Mouse (Mus musculus): ENCODE data around the gene Tmem51. TPM values are rescaled to one million over a fixed set of nuclear protein-coding genes. Genes with fewer than 3 reads are reported as not detected.

Gene Tmem51
- total RNA-seq, 1 experiment = 13.6 TPM

- no peaks in the 10 kb centered on the region for H3K9me3 ChIP-seq (ENCODE audit: control insufficient read depth, insufficient read depth, low read depth, low read length)
- H3K36me3 ChIP-seq (ENCODE audit: control insufficient read depth, insufficient read depth, low read length, poor library complexity, severe bottlenecking) = no peaks in the 10 kb centered on the region
- H3K4me1 ChIP-seq (ENCODE audit: control insufficient read depth in 2 of 2, insufficient read depth in 2 of 2, low read length in 2 of 2, poor library complexity in 1 of 2) = peaks cover 0 to under 1% of the 10 kb centered on the region in 2 experiments; a peak in 2 of 4 replicates
- H3K9ac ChIP-seq (ENCODE audit: insufficient read depth, low read depth, low read length, poor library complexity, severe bottlenecking) = no peak overlapping the region
- no peak for DNase-seq (ENCODE audit: low read depth, low spot score)
- H3K4me3 ChIP-seq (ENCODE audit: insufficient read depth in 1 of 2, low read depth in 1 of 2, low read length in 2 of 2, poor library complexity in 1 of 2, severe bottlenecking in 1 of 2) = no peak overlapping the region
- no peak overlapping the region for H3K27ac ChIP-seq (ENCODE audit: insufficient read depth, low read depth, low read length, poor library complexity, severe bottlenecking)
- TF ChIP-seq ZC3H11A (IDR thresholded peaks at IDR 0.05; ENCODE audit: borderline replicate concordance, low read depth, low read length) = no peak
- TF ChIP-seq MAFK (IDR thresholded peaks at IDR 0.05; ENCODE audit: insufficient read depth, low read depth, low read length) = no peak
- no peak for TF ChIP-seq CHD2 (IDR thresholded peaks at IDR 0.05; ENCODE audit: low read depth, low read length)
- TF ChIP-seq ZNF384 (IDR thresholded peaks at IDR 0.05; ENCODE audit: low read depth, low read length) = no peak
- no peak for TF ChIP-seq HCFC1 (IDR thresholded peaks at IDR 0.05; ENCODE audit: borderline replicate concordance, insufficient read depth, low read length)
- in situ Hi-C loops (cut with MboI; ENCODE audit: low sequenced_read_pairs in 2 of 2, unreplicated experiment in 2 of 2) = no loop called here
These were observed 19.1 kb upstream of the Tmem51 start for GRCm38 (mm10) chr4:142103081-142103671.

- in situ Hi-C loops (cut with MboI; ENCODE audit: low sequenced_read_pairs in 2 of 2, unreplicated experiment in 2 of 2) = loop anchor here in 1 of 2 experiments (10.0 kb wide), 1 partner anchor 94 kb away; no protein-coding TSS in a partner anchor
- Histone ChIP-seq H3K27ac (ENCODE audit: insufficient read depth, low read depth, low read length, poor library complexity, severe bottlenecking) (no peak overlapping the region), H3K36me3 (ENCODE audit: control insufficient read depth, insufficient read depth, low read length, poor library complexity, severe bottlenecking) (no peaks in the 10 kb centered on the region), H3K4me3 (ENCODE audit: insufficient read depth in 1 of 2, low read depth in 1 of 2, low read length in 2 of 2, poor library complexity in 1 of 2, severe bottlenecking in 1 of 2) (no peak overlapping the region), H3K4me1 (ENCODE audit: control insufficient read depth in 2 of 2, insufficient read depth in 2 of 2, low read length in 2 of 2, poor library complexity in 1 of 2) (peaks cover 0 to 5% of the 10 kb centered on the region in 2 experiments; a peak in 3 of 4 replicates), H3K9me3 (ENCODE audit: control insufficient read depth, insufficient read depth, low read depth, low read length) (no peaks in the 10 kb centered on the region), H3K9ac (ENCODE audit: insufficient read depth, low read depth, low read length, poor library complexity, severe bottlenecking) (no peak overlapping the region)
- peak; percentile 96 for TF ChIP-seq ZC3H11A (IDR thresholded peaks at IDR 0.05; ENCODE audit: borderline replicate concordance, low read depth, low read length)
- TF ChIP-seq CHD2 (IDR thresholded peaks at IDR 0.05; ENCODE audit: low read depth, low read length) = no peak
- DNase-seq (ENCODE audit: low read depth, low spot score) = peak; percentile 68
These were observed 14.2 kb upstream of the Tmem51 start for GRCm38 (mm10) chr4:142098303-142098702.

- H3K9me3 ChIP-seq (ENCODE audit: control insufficient read depth, insufficient read depth, low read depth, low read length) = no peaks in the 10 kb centered on the region
- H3K9ac ChIP-seq (ENCODE audit: insufficient read depth, low read depth, low read length, poor library complexity, severe bottlenecking) = no peak overlapping the region
- DNase-seq (ENCODE audit: low read depth, low spot score) = no peak
- H3K4me3 ChIP-seq (ENCODE audit: insufficient read depth in 1 of 2, low read depth in 1 of 2, low read length in 2 of 2, poor library complexity in 1 of 2, severe bottlenecking in 1 of 2) = no peak overlapping the region
- TF ChIP-seq ZC3H11A (IDR thresholded peaks at IDR 0.05; ENCODE audit: borderline replicate concordance, low read depth, low read length) = no peak
- TF ChIP-seq ZNF384 (IDR thresholded peaks at IDR 0.05; ENCODE audit: low read depth, low read length) = no peak
- TF ChIP-seq CHD2 (IDR thresholded peaks at IDR 0.05; ENCODE audit: low read depth, low read length) = no peak
- no peak for TF ChIP-seq MAFK (IDR thresholded peaks at IDR 0.05; ENCODE audit: insufficient read depth, low read depth, low read length)
- no peak for TF ChIP-seq HCFC1 (IDR thresholded peaks at IDR 0.05; ENCODE audit: borderline replicate concordance, insufficient read depth, low read length)
- H3K27ac ChIP-seq (ENCODE audit: insufficient read depth, low read depth, low read length, poor library complexity, severe bottlenecking) = no peak overlapping the region
- H3K36me3 ChIP-seq (ENCODE audit: control insufficient read depth, insufficient read depth, low read length, poor library complexity, severe bottlenecking) = no peaks in the 10 kb centered on the region
- H3K4me1 ChIP-seq (ENCODE audit: control insufficient read depth in 2 of 2, insufficient read depth in 2 of 2, low read length in 2 of 2, poor library complexity in 1 of 2) = peaks cover 0 to 5% of the 10 kb centered on the region in 2 experiments; a peak in 3 of 4 replicates
- in situ Hi-C loops (cut with MboI; ENCODE audit: low sequenced_read_pairs in 2 of 2, unreplicated experiment in 2 of 2) = loop anchor here in 1 of 2 experiments (10.0 kb wide), 1 partner anchor 93 kb away; no protein-coding TSS in a partner anchor
These were observed 13.8 kb upstream of the Tmem51 start for GRCm38 (mm10) chr4:142097871-142098270.

DNA sequence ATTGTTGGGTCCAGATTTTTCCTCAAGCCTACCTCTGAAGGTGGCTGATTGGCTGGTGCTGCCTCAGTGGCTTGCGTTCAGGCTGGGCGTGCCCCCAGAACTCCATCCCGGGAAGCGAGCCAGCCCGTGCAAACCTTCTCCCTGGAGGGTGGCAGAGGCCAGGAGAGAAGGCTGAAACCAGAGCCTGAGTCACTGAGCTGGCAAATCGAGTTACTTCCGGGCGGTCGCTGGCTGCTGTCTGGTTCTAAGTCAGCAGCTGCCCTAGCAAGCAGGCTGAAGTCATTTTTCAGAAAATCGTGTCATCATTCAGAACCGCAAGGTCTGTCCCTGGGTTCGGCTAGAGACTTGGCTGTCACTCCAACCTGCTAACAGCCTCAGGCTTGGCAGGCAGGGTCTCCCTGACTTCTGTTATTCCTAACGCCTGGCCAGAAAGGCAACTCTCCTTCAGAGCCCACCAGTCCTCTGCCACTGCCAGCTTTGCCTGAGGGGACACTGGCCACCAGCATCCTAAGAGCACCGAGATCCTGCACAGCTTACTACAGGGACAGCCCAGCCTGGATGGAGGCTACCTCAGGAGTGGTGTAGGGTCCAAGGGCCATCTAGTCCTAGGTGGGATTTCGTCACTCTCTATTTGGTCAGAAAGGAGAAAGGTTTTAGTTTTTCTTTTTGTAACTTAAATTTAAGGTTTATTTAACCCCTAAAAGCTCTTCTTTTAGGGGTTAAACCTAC, 11.6 kb upstream of the Tmem51 start:
- no peak for DNase-seq (ENCODE audit: low read depth, low spot score)
- TF ChIP-seq ZNF384 (IDR thresholded peaks at IDR 0.05; ENCODE audit: low read depth, low read length) = no peak
- TF ChIP-seq CHD2 (IDR thresholded peaks at IDR 0.05; ENCODE audit: low read depth, low read length) = no peak
- TF ChIP-seq ZC3H11A (IDR thresholded peaks at IDR 0.05; ENCODE audit: borderline replicate concordance, low read depth, low read length) = no peak
- no peak for TF ChIP-seq MAFK (IDR thresholded peaks at IDR 0.05; ENCODE audit: insufficient read depth, low read depth, low read length)
- no peak for TF ChIP-seq HCFC1 (IDR thresholded peaks at IDR 0.05; ENCODE audit: borderline replicate concordance, insufficient read depth, low read length)
- H3K9me3 ChIP-seq (ENCODE audit: control insufficient read depth, insufficient read depth, low read depth, low read length) = no peaks in the 10 kb centered on the region
- in situ Hi-C loops (cut with MboI; ENCODE audit: low sequenced_read_pairs in 2 of 2, unreplicated experiment in 2 of 2) = loop anchor here in 1 of 2 experiments (10.0 kb wide), 1 partner anchor 91 kb away; no protein-coding TSS in a partner anchor
- peaks cover 0 to 5% of the 10 kb centered on the region in 2 experiments; a peak in 3 of 4 replicates for H3K4me1 ChIP-seq (ENCODE audit: control insufficient read depth in 2 of 2, insufficient read depth in 2 of 2, low read length in 2 of 2, poor library complexity in 1 of 2)
- H3K9ac ChIP-seq (ENCODE audit: insufficient read depth, low read depth, low read length, poor library complexity, severe bottlenecking) = no peak overlapping the region
- H3K4me3 ChIP-seq (ENCODE audit: insufficient read depth in 1 of 2, low read depth in 1 of 2, low read length in 2 of 2, poor library complexity in 1 of 2, severe bottlenecking in 1 of 2) = no peak overlapping the region
- no peaks in the 10 kb centered on the region for H3K36me3 ChIP-seq (ENCODE audit: control insufficient read depth, insufficient read depth, low read length, poor library complexity, severe bottlenecking)
- no peak overlapping the region for H3K27ac ChIP-seq (ENCODE audit: insufficient read depth, low read depth, low read length, poor library complexity, severe bottlenecking)
